Mouse (Mus musculus): ENCODE results near the gene Ptprk.
A peak's percentile ranks its signal among the peaks of the same experiment; 100 is the strongest.

The Ptprk gene

GRCm38 (mm10) chr10:28303856-28304255, 229.2 kb downstream of the Ptprk start:
- DNase-seq: no peak

DNA sequence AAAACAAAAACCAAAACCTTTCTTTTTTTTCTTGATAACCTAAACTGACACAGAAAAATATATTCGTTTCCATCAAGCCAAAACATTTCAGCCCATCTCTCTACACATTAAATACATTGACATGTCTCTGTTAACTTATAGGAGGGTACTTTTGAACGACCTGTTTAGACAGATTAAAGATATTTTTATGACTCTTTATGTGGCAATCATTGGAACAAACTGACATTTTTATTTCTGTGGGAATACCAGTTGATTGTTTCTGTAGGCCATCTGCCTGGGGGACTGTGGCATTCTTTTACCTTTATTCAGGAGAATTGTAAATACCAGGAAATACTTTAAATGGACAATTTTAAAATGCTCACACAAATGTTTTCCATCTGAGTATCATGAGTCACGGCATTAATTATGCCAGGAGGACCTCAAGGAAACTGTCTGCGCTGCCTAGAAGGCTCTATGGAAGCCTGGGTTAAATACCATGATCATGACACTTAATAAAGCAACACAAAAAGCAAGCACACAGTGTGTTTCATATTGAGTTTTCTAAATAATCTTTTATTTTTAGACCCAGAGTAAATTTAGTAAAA, 229.8 kb downstream of the Ptprk start:
- no peak for DNase-seq

- DNase-seq: no peak
Measured at GRCm38 (mm10) chr10:28306451-28307086, 231.9 kb downstream of the Ptprk start.

- peak; percentile 54 for DNase-seq
Measured at GRCm38 (mm10) chr10:28311369-28311768, 236.7 kb downstream of the Ptprk start.

DNA sequence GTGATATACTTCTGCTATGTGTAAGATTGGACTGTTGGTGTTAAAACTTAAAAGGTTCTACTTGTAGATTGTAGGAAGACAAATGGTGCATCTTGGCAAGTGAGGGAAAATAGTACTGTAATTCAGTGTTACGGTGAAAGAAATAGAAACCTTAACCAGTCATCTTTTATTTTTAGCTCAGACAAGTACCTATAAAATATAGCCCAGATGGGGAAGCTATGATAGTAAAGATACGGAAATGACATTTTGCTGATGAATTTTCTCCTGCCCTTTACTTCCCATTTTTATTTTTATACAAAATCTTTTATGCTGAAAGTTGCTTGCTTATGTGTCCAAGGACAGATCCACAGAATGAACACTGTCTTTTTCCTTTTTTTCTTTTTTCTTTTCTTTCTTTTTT, 248.4 kb downstream of the Ptprk start:
- no peak for DNase-seq

- no peak for DNase-seq
Measured at GRCm38 (mm10) chr10:28335232-28335631, 260.6 kb downstream of the Ptprk start.

DNA sequence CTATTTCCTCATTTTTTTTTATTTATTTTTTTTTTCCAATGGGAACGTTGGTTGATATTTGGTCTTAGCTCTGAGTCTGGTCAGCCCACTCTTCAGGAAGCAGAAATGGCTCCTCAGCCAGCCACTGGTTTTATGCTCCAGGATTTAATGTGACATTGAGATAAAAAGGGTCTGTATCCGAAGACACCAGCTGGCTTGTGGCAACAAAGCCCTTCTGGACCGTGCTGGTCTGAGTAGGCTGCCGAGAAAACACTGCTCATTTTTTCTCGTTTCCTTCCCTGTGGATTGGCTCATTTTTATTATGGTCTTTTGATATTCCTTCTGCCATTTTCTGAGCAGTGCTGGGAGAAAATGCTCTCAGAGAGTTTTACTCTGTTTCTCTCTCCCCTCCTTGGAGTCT, 263.9 kb downstream of the Ptprk start:
- no peak for DNase-seq

- DNase-seq: no peak
Measured at GRCm38 (mm10) chr10:28345196-28345681, 270.6 kb downstream of the Ptprk start.

DNA sequence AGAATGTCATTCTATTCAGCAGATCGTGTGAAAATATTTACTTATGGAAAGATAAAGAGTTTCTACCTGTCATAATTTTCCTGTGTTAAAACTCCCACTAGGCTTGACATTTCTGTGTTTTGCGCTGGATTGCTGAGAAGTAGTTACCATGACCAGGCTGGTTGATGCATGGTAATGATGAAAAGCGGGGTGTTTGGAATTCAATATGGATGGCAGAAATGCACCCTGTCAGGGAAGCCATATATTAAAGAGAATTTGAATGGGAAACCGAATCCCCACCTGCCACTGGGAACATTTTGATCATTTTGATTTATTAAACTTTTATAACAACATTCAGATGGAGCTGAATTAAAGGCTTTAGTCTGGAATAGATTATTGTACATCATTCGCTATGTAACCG, 290.7 kb downstream of the Ptprk start:
- peak; percentile 11 for DNase-seq

DNA sequence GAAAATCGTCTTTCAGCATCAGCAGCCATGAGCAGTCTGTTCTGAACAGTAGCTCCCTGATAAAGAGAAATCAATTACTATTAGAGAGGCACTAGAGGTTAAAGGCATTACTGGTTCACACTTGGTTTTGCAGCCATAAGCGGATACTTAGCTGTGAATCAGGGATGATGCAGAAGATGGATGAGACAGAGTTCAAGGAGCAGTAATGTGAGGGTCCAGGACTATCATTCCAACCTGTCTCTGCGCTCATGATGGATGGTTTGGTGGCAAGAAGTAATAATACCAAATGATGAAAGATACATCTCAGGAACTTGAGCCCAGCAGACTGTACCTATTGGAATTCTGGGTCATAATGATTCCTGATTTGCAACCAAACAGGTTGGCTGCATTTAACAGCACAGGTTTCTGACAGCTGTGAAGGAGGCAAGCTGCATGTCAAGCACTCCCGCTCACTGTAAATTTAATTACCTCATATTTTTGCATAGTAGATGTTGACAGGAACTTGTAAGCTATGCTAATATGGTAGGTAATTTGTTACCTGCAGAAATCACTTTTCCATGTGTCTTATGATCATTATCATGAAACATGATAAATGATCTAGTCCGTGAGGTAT, 291.6 kb downstream of the Ptprk start:
- peak; percentile 27 for DNase-seq

DNA sequence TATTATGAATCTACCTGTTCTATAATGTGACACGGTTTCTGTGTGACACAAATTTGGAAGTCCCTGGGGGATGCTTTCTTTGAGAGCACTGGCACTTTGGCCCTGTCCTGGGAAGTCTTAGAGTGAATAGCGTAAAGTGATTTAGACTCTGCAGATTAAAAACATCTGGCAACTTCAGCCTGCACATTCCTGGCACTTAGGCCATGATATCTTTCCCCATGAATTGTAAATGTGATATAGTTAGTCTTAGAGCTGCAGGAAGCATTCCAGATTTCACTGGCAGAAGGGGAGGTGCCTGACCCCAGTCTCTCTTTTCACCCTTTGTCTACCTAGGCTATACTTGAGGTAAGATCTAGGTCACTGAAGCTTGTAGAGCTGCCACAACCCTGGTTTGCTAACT, 295.2 kb downstream of the Ptprk start:
- DNase-seq: peak; percentile 71

- DNase-seq: no peak
Measured at GRCm38 (mm10) chr10:28374874-28375273, 300.3 kb downstream of the Ptprk start.

DNA sequence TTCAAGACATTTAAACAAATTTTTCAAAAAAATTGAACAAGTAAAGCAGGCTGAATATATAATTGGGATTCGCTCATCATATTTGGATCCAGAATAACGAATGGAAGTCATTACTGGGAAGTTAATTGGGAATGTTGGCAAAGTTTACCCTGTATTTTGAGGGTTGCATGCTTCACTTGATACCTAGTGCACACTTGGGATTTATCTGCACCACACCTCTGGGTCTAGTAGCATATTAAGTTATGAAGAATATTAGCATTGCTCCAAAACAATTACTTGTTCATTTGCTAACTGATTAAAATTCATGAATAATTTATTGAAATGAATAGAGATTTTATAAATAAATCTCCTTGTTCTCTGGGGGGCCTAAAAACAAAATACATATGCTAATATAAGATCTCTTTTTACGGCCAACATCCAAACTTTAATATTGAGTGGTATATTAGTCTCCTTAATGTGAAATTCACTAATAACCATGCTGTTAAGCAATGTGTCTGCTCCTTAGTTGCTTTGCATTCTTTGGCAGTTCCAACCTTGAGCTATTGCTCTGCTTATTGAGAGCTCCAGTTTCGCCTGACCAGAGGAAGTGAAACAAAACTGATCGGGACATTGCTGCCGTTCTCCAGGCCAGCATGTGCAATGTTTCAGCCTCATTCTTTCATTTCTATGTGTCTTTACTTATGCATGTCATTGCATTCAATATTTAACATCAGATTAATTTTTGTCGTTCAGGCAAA, 305.3 kb downstream of the Ptprk start:
- DNase-seq: no peak

- DNase-seq: no peak
Measured at GRCm38 (mm10) chr10:28387563-28388222, 313.1 kb downstream of the Ptprk start.

DNA sequence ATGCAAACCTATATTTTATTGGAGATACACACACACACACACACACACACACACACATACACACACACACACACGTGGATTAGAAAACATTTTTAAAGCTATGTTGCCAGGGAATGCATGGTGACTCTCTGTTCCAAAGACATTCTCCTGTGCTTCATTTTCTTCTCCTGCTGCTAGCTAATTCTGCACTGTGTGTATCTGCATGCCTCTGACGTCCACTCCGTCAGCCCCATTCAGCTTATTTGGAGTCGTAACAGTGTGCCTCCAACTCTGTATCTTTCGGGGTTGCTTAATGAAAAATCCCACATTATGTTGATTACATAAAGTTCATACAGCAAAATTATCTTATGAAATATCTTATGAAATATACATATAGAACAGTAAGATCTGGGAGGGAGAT, 316.5 kb downstream of the Ptprk start:
- DNase-seq: no peak

- DNase-seq: no peak
Measured at GRCm38 (mm10) chr10:28395610-28396519, 321.2 kb downstream of the Ptprk start.

DNA sequence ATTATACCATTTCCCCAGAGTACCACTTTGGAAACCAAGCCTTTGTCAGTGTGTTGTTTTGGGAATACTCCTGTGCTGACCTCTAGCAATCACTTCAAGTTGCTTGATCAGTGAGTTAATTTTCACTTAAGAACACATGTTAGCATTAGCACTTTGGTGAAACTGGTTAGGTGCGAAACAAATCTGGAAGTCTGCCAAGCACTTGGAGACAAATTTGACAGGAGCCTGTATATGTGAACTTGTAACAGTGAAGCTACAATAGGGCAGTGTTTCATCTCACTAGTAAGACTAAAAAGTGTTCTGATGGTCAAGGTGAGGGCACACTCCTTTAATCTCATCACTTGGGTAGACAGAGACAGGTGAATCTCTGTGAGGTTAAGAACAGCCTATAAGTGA, 321.9 kb downstream of the Ptprk start:
- DNase-seq: no peak

DNA sequence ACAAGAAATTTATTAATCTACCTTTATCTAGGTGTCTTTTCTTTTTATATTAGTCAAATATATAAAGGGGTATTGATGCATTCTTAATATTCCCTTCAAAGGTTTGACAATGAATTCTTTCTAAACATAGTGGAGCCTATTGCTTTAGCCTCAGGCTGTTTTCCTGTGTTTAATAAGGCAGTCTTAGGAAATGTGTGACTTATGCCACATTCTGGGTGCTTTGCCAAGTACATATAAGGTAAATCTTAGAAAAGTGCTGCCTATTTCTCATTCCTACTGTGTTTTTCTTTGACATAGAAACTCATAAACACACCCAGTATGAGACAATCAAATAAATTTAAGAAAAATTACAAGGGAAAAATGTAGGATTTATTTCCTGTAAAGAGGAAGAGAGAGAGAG, 327.2 kb downstream of the Ptprk start:
- no peak for DNase-seq

- DNase-seq: no peak
Measured at GRCm38 (mm10) chr10:28408980-28409379, 334.4 kb downstream of the Ptprk start.

DNA sequence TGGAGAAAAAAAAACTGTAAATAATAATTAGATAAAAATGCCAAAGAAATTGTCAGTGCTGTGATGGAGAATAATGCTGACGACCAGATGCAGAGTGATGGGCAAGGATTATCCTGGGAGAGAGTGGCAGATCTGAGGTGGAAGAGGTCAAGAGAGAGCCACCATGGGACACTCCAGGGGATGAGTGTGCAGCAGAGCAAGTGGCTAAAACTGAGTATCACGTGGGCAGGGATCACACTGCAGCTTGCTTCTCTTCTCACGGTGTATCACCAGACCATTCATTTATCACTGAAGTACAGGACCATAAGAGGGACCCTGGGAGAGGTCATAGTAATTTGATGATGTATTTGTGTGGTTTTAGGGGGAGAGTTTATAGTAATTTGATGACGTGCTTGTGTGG, 340.2 kb downstream of the Ptprk start:
- DNase-seq: no peak

DNA sequence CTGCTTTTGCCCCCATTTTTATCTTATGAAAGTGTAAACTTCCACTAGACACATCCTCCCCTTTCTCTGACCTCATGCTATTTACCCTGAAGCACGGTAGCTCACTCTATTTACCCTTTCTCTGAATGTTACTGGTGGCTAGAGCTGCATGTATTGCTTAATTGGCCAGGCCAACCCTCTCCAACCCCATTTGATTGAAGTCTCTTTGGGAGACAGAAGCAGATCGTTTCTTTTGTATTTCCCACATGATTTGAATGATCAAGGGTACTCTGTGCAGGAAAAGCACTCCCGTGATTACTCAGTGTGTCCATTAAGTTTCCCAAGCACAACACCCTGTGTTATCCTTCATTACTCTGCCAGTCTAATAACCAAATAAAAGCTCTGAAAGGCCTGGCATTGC, 348.0 kb downstream of the Ptprk start:
- DNase-seq: no peak

- no peak for DNase-seq
Measured at GRCm38 (mm10) chr10:28425371-28425770, 350.8 kb downstream of the Ptprk start.
